Mouse (Mus musculus): ENCODE measurements around the gene Ttll12.

GRCm38 (mm10) chr15:83595364-83595711, 381 bp upstream of the Ttll12 start:
- no peak for TF ChIP-seq TAL1 (IDR thresholded peaks at IDR 0.05; ENCODE audit: low read length)
- TF ChIP-seq GATA1 (IDR thresholded peaks at IDR 0.05; ENCODE audit: low read length): no peak
